Mouse (Mus musculus) neural tube, embryonic 12.5 days (tissue): ENCODE measurements at regions not wholly inside any gene's neighbourhood (a gene's known extent, or its start where the extent isn't known, plus 50 kb on each side); places are given as distances from the start of the nearest gene placed in this dataset.

Source experiments
- ATAC-seq: fragments of 200-750 bp; cut with Nextera tagmentation; 2 replicates; pipeline ENCODE4 v1.8.0; 2017; ENCODE audit warnings: low read depth, mild to moderate bottlenecking, moderate TSS enrichment, moderate library complexity; ENCODE audit not compliant: low FRiP score
- H3K27ac ChIP-seq: fragments of 300-500 bp; sonication (generic); 2 replicates; pipeline ENCODE4 v1.5.1; 2016
- H3K27me3 ChIP-seq: fragments of 300-500 bp; sonication (generic); replicated peaks from 2 replicates; pipeline ENCODE4 v1.6.1; 2016; ENCODE audit warnings: mild to moderate bottlenecking
- H3K36me3 ChIP-seq: fragments of 300-500 bp; sonication (generic); 2 replicates; pipeline ENCODE4 v1.6.1; 2016; ENCODE audit warnings: mild to moderate bottlenecking
- H3K4me1 ChIP-seq: fragments of 300-500 bp; sonication (generic); 2 replicates; pipeline ENCODE4 v1.6.1; 2016
- H3K4me2 ChIP-seq: fragments of 300-500 bp; sonication (generic); replicated peaks from 2 replicates; pipeline ENCODE4 v1.6.1; 2016; ENCODE audit warnings: mild to moderate bottlenecking
- H3K4me3 ChIP-seq: fragments of 300-500 bp; sonication (generic); 2 replicates; pipeline ENCODE4 v1.5.1; 2016
- H3K9ac ChIP-seq: fragments of 300-500 bp; sonication (generic); 2 replicates; pipeline ENCODE4 v1.6.1; 2016; ENCODE audit warnings: mild to moderate bottlenecking
- H3K9me3 ChIP-seq: fragments of 300-500 bp; sonication (generic); 2 replicates; pipeline ENCODE4 v1.6.1; 2016; ENCODE audit warnings: mild to moderate bottlenecking
- WGBS: fragments of 180-500 bp; shearing (Covaris S2); methylation state at CpG from one replicate; pipeline ENCODE4 v1.1.7; 2016; 5-methylcytosine and 5-hydroxymethylcytosine counted together

- Histone ChIP-seq H3K36me3 (no peaks in the 10 kb centered on the region), H3K4me1 (peaks cover 3% of the 10 kb centered on the region; the same call in 1 of the 2 replicates), H3K4me3 (no peak overlapping the region), H3K27ac (no peak overlapping the region), H3K9ac (no peak overlapping the region), H3K9me3 (no peaks in the 10 kb centered on the region), H3K4me2 (no peak overlapping the region), H3K27me3 (no peaks in the 10 kb centered on the region)
- 84% methylated on average over 12 of the region's 12 CpGs for WGBS
- no peak for ATAC-seq
These were observed 114.4 kb downstream of the H2al2a start for GRCm38 (mm10) chr2:17882389-17882788.

GRCm38 (mm10) chr2:17880800-17881717 is 115.7 kb downstream of the H2al2a start:
- Histone ChIP-seq H3K36me3 (no peaks in the 10 kb centered on the region), H3K4me2 (no peak overlapping the region), H3K27me3 (no peaks in the 10 kb centered on the region), H3K9me3 (no peaks in the 10 kb centered on the region), H3K9ac (no peak overlapping the region), H3K4me3 (no peak overlapping the region), H3K27ac (no peak overlapping the region), H3K4me1 (peaks cover 3% of the 10 kb centered on the region; the same call in 1 of the 2 replicates)
- 40% methylated on average over 11 of the region's 11 CpGs for WGBS
- ATAC-seq: no peak

GRCm38 (mm10) chr2:17877901-17878300 is 118.9 kb downstream of the H2al2a start:
- Histone ChIP-seq H3K4me3 (no peak overlapping the region), H3K36me3 (no peaks in the 10 kb centered on the region), H3K4me2 (no peak overlapping the region), H3K9ac (no peak overlapping the region), H3K9me3 (no peaks in the 10 kb centered on the region), H3K4me1 (peaks cover 3% of the 10 kb centered on the region; the same call in 1 of the 2 replicates), H3K27me3 (no peaks in the 10 kb centered on the region), H3K27ac (no peak overlapping the region)
- ATAC-seq: no peak
- 89% methylated on average over 1 of the region's 1 CpGs for WGBS

GRCm38 (mm10) chr2:17876942-17877341 is 119.8 kb downstream of the H2al2a start:
- Histone ChIP-seq H3K36me3 (no peaks in the 10 kb centered on the region), H3K9ac (no peak overlapping the region), H3K27me3 (no peaks in the 10 kb centered on the region), H3K4me1 (peaks cover 3% of the 10 kb centered on the region; the same call in 1 of the 2 replicates), H3K27ac (no peak overlapping the region), H3K4me2 (no peak overlapping the region), H3K4me3 (no peak overlapping the region), H3K9me3 (no peaks in the 10 kb centered on the region)
- 91% methylated on average over 3 of the region's 3 CpGs for WGBS
- ATAC-seq: no peak

- no peak overlapping the region for H3K9ac ChIP-seq
- no peak overlapping the region for H3K4me2 ChIP-seq
- H3K4me3 ChIP-seq: no peak overlapping the region
- no peak overlapping the region for H3K27ac ChIP-seq
- H3K4me1 ChIP-seq: peaks cover 3% of the 10 kb centered on the region; the same call in 1 of the 2 replicates
- no peaks in the 10 kb centered on the region for H3K27me3 ChIP-seq
- WGBS: 91% methylated on average over 9 of the region's 9 CpGs
- H3K36me3 ChIP-seq: no peaks in the 10 kb centered on the region
- ATAC-seq: no peak
- no peaks in the 10 kb centered on the region for H3K9me3 ChIP-seq
These were observed 120.6 kb downstream of the H2al2a start for GRCm38 (mm10) chr2:17876155-17876554.

GRCm38 (mm10) chr2:17870562-17870961 is 126.2 kb downstream of the H2al2a start:
- Histone ChIP-seq H3K4me1 (0 out of 2 replicates have a peak, but pooled peaks cover 5% of the 10 kb centered on the region), H3K27ac (no peak overlapping the region)
- WGBS: 71% methylated on average over 2 of the region's 2 CpGs

GRCm38 (mm10) chr2:17868145-17868544 is 128.6 kb downstream of the H2al2a start:
- Histone ChIP-seq H3K4me1 (0 out of 2 replicates have a peak, but pooled peaks cover 5% of the 10 kb centered on the region), H3K36me3 (no peaks in the 10 kb centered on the region), H3K4me3 (no peak overlapping the region), H3K9ac (no peak overlapping the region), H3K27ac (no peak overlapping the region), H3K9me3 (no peaks in the 10 kb centered on the region), H3K27me3 (no peaks in the 10 kb centered on the region), H3K4me2 (no peak overlapping the region)
- WGBS: 23% methylated on average over 9 of the region's 9 CpGs
- ATAC-seq: no peak

More at GRCm38 (mm10) chr2:17870562-17870961, 126.2 kb downstream of the H2al2a start:
- Histone ChIP-seq H3K9ac (no peak overlapping the region), H3K4me3 (no peak overlapping the region), H3K36me3 (no peaks in the 10 kb centered on the region), H3K9me3 (no peaks in the 10 kb centered on the region), H3K27me3 (no peaks in the 10 kb centered on the region), H3K4me2 (no peak overlapping the region)
- no peak for ATAC-seq

- no peaks in the 10 kb centered on the region for H3K9me3 ChIP-seq
- 0 out of 2 replicates have a peak, but pooled peaks cover 5% of the 10 kb centered on the region for H3K4me1 ChIP-seq
- H3K9ac ChIP-seq: no peak overlapping the region
- H3K4me3 ChIP-seq: no peak overlapping the region
- no peak overlapping the region for H3K27ac ChIP-seq
- H3K27me3 ChIP-seq: no peaks in the 10 kb centered on the region
- 61% methylated on average over 3 of the region's 3 CpGs for WGBS
- H3K4me2 ChIP-seq: no peak overlapping the region
- no peak for ATAC-seq
- no peaks in the 10 kb centered on the region for H3K36me3 ChIP-seq
These were observed 129.4 kb downstream of the H2al2a start for GRCm38 (mm10) chr2:17867341-17867740.

- 8% methylated on average over 10 of the region's 10 CpGs for WGBS
- Histone ChIP-seq H3K4me1 (no peaks in the 10 kb centered on the region), H3K4me3 (peak overlapping the region; percentile 1; the same call in 1 of the 2 replicates), H3K36me3 (no peaks in the 10 kb centered on the region), H3K4me2 (peak overlapping the region; percentile 48), H3K27me3 (no peaks in the 10 kb centered on the region), H3K27ac (no peak overlapping the region), H3K9me3 (no peaks in the 10 kb centered on the region), H3K9ac (no peak overlapping the region)
- ATAC-seq: peak; percentile 71; the same call in 1 of the 2 replicates
These were observed 130.7 kb upstream of the Nebl start for GRCm38 (mm10) chr2:17861765-17862495.

GRCm38 (mm10) chr2:17860922-17861559 is 129.8 kb upstream of the Nebl start:
- Histone ChIP-seq H3K36me3 (no peaks in the 10 kb centered on the region), H3K27me3 (no peaks in the 10 kb centered on the region), H3K4me2 (peak overlapping the region; percentile 48), H3K4me1 (no peaks in the 10 kb centered on the region), H3K4me3 (no peak overlapping the region), H3K9me3 (no peaks in the 10 kb centered on the region), H3K27ac (no peak overlapping the region), H3K9ac (no peak overlapping the region)
- WGBS: 58% methylated on average over 4 of the region's 4 CpGs
- no peak for ATAC-seq

GRCm38 (mm10) chr2:17859234-17859633 is 128.0 kb upstream of the Nebl start:
- Histone ChIP-seq H3K4me3 (no peak overlapping the region), H3K27me3 (no peaks in the 10 kb centered on the region), H3K9ac (no peak overlapping the region), H3K4me2 (no peak overlapping the region), H3K27ac (no peak overlapping the region), H3K9me3 (no peaks in the 10 kb centered on the region), H3K4me1 (no peaks in the 10 kb centered on the region), H3K36me3 (no peaks in the 10 kb centered on the region)
- 90% methylated on average over 8 of the region's 8 CpGs for WGBS
- ATAC-seq: no peak

- H3K4me3 ChIP-seq: no peak overlapping the region
- H3K36me3 ChIP-seq: no peaks in the 10 kb centered on the region
- H3K9me3 ChIP-seq: no peaks in the 10 kb centered on the region
- WGBS: 50% methylated on average over 8 of the region's 8 CpGs
- H3K4me2 ChIP-seq: no peak overlapping the region
- no peak for ATAC-seq
- H3K4me1 ChIP-seq: no peaks in the 10 kb centered on the region
- H3K27me3 ChIP-seq: no peaks in the 10 kb centered on the region
- H3K27ac ChIP-seq: no peak overlapping the region
- H3K9ac ChIP-seq: no peak overlapping the region
These were observed 127.1 kb upstream of the Nebl start for GRCm38 (mm10) chr2:17858326-17858725.
